Mouse (Mus musculus): Measurements from ENCODE around the gene Parg.

- TF ChIP-seq CTCF (IDR thresholded peaks at IDR 0.05; ENCODE audit: borderline replicate concordance, insufficient read depth, low read depth, low read length) (no peak), POLR2A (IDR thresholded peaks at IDR 0.05; ENCODE audit: borderline replicate concordance, insufficient read depth, low read length) (no peak)
These were observed 10.9 kb upstream of the Parg start for GRCm38 (mm10) chr14:32190627-32191391.
